Mouse (Mus musculus) Patski (cell line): Measurements from ENCODE around the gene Top2a. TPM values are rescaled to one million over a fixed set of nuclear protein-coding genes. Genes with fewer than 3 reads are reported as not detected.

Experiments
- ATAC-seq: fragments of 100-300 bp; one replicate; pipeline ENCODE4 v1.8.0; 2021
- CTCF ChIA-PET: fragments of 350-600 bp; sonication (Branson Sonifier 250); formaldehyde crosslinking; loops from one replicate; lab custom pipeline; 2022; ENCODE audit warnings: inconsistent platforms; lab: Charles Lee
- POLR2A ChIA-PET: fragments of 350-600 bp; sonication (Branson Sonifier 250); formaldehyde crosslinking; loops from one replicate; lab custom pipeline; 2022; ENCODE audit warnings: antibody characterized with exemption, inconsistent platforms; lab: Charles Lee
- DNase-seq: peaks from one replicate; pipeline ENCODE4 v3.0.0-alpha.2; 2011; ENCODE audit warnings: low read depth, low spot score
- H3K27me3 ChIP-seq: fragments of 371-371 bp; one replicate; pipeline ENCODE4 v1.5.1; 2021
- CTCF ChIP-seq: fragments of 100-300 bp; IDR thresholded peaks from one replicate; pipeline ENCODE4 v1.5.1; 2021
- in situ Hi-C: fragments of 300-500 bp; cut with MboI; formaldehyde crosslinking; loops from 3 replicates; pipeline ENCODE4 v1.11.1; 2018; ENCODE audit warnings: low pct_unique_long_range_greater_than_20kb, mixed read lengths
- polyA plus RNA-seq: library from polyadenylated mRNA; unstranded; gene quantifications from one replicate; pipeline ENCODE4 v1.2.3, GENCODE M21; 2021

Top2a gene
- polyA plus RNA-seq, 1 experiment from 2014 or later: 139 TPM

DNA sequence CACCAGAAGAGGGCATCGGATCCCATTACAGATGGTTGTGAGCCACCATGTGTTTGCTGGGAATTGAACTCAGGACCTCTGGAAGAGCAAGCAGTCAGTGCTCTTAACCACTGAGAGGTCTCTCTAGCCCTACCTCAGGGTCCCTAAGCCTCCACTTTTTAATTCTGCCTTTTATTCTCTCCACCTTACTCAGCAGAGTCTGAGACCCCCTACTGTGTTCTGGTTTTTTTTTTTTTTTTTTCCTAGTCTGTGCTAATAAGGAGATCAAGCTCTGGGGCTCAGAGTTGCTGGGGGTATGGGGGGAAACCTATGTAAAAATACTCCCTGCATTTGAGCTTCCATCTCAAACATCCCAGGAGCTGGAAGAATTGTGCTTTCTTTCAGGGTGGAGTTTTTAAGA is 71.9 kb downstream of the Top2a start:
- ATAC-seq: no peak
- ChIA-PET POLR2A (interaction anchor here (0.7 to 1.3 kb wide), 5 partner anchors 8 to 92 kb away, joined by 3 to 9 read pairs (median 5); no protein-coding TSS in a partner anchor), CTCF (interaction anchor here (1.6 kb wide), 1 partner anchor 7 kb away, joined by 3 read pairs; no protein-coding TSS in a partner anchor)
- TF ChIP-seq CTCF: no peak
- H3K27me3 ChIP-seq: no peaks in the 10 kb centered on the region
- no peak for DNase-seq
- in situ Hi-C loops: no loop called here

DNA sequence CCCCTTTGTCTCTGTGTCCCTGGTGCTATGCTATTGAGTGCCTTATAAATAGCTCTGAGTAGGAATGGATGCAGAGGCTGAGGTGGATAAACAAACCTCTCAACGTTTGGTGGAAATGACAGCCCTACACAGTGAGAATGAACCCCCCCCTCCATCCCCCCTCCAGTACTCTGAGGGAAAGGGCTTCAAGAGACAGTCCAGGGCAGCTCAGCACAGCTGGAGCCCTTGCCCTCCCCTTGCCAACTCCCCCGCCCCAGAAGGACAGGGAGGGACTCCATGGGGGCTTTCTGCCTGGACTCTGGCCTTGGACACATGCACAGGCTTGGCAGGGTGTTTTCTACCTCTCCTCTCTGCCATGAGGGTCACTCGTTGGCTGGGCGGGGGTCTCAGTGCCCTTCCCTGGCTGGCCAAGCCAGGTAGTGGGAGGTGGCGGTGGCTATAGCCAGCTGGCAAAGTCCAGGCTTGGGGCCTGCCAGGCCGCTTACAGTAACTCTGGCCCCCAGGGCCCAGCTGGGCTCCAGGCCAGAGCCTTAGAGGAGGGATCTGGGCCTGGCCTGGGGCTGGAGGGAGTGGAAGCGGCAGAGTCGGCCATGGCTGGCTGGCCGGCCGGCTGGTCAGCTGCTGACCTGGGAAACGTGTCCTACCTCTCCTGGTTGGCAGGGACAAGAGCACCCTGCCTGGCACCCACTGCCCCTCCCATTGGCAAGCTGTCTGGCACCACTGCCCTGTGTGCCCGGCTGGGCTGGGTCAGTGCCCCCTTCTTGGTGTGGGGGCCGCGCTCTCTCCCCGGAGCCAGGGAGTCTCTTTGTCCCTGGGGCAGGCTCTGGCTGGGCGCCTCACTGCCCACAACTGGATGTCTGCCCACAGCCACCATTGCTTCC is 72.7 kb downstream of the Top2a start:
- POLR2A ChIA-PET: interaction anchor here (0.7 to 1.5 kb wide), 5 partner anchors 7 to 19 kb away, joined by 3 to 8 read pairs (median 5); no protein-coding TSS in a partner anchor
- ATAC-seq: peak; percentile 72

DNA sequence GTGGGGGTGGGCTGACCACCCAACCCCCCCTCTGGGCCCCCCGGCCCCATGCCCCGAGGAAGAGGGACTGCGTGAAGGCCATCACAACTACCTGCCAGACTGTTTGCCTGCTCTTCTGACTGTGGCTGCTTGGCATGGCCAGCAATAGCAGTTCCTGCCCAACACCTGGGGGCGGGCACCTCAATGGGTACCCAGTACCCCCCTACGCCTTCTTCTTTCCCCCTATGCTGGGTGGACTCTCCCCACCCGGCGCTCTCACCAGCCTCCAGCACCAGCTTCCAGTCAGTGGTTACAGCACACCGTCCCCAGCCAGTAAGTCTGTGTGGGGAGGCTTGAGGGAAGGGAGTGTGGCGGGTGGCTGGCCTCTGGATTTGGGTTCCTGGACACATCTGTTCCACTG is 73.5 kb downstream of the Top2a start:
- CTCF ChIA-PET: interaction anchor here (1.0 to 1.6 kb wide), 3 partner anchors 9 to 21 kb away, joined by 3 read pairs; no protein-coding TSS in a partner anchor
- no peak for ATAC-seq
- no peak for DNase-seq
- no peak for TF ChIP-seq CTCF
- POLR2A ChIA-PET: interaction anchor here (1.0 to 1.5 kb wide), 2 partner anchors 9 to 13 kb away, joined by 3 to 4 read pairs; no protein-coding TSS in a partner anchor
- in situ Hi-C loops: no loop called here
- no peaks in the 10 kb centered on the region for H3K27me3 ChIP-seq

More for the DNA sequence above, 72.7 kb downstream of the Top2a start:
- no peak for DNase-seq
- no peaks in the 10 kb centered on the region for H3K27me3 ChIP-seq
- no peak for TF ChIP-seq CTCF
- CTCF ChIA-PET: interaction anchor here (1.6 kb wide), 1 partner anchor 8 kb away, joined by 3 read pairs; no protein-coding TSS in a partner anchor
- in situ Hi-C loops: no loop called here

DNA sequence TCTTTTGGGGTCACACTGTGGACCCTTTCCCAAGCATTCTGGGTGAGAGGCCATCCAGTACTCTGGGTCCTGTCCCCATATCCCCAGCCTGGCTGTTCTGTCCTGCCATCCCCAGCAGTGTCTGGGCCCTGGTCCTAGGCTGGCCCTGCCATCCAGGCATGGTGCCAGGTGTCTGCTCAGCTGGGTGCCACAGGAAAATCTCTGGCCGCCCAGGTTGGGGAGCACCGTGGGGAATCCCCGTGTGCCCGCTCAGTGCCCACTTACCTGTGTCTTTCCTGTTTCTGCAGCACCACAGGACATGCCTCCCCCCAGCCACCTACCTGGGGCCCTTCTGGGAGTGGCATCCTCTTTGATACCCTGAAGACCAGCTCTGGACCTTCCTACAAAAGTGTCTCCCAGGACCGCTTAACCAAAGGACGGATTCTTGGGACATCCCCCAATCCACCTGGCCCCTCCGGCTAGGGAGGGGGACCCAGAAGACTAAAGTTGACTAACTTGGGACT is 74.0 kb downstream of the Top2a start:
- no peaks in the 10 kb centered on the region for H3K27me3 ChIP-seq
- DNase-seq (no peak), ATAC-seq (no peak)
- ChIA-PET POLR2A (interaction anchor here (1.0 to 1.5 kb wide), 2 partner anchors 8 to 14 kb away, joined by 3 to 4 read pairs; no protein-coding TSS in a partner anchor), CTCF (interaction anchor here (1.0 to 1.5 kb wide), 2 partner anchors 10 to 22 kb away, joined by 3 read pairs; no protein-coding TSS in a partner anchor)
- TF ChIP-seq CTCF: no peak
- in situ Hi-C loops: no loop called here

DNA sequence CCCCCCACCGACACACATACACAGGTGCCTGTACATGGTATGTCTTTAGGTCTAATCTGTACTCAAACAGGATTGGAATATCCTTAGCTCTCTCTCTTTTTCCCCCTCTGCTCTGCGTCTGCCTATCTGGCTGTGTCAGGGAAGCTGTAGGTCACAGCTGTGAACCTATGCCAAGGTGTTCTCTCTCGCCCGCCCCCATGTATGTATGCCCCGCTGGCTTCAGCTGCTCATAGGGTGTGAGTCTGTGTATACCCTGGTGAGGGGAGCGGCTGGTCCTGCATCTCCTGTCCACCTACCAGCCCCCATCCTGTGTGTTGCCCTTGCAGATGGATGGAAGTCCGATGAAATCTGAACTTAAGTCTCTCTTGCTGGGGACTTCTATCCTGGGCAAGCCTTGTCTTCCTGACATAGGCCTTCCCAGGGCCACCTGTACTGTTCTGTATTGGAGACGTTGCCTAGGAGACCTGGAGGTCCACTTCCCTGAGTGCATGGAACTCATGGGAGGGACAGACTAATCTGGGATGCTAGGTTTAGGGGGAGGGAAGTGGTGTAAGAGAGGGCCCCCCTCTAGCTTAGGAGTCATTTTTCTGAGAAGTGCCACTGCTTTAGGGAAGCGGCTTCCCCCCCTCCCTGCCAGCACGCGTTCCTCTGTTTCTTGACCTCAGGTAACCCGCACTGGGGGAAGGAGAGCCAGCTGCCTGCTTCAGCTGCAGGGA is 74.6 kb downstream of the Top2a start:
- ChIA-PET POLR2A (interaction anchor here (0.6 to 1.0 kb wide), 2 partner anchors 7 to 20 kb away, joined by 3 to 4 read pairs; no protein-coding TSS in a partner anchor), CTCF (interaction anchor here (1.0 to 1.5 kb wide), 2 partner anchors 9 to 23 kb away, joined by 3 read pairs; no protein-coding TSS in a partner anchor)
- DNase-seq (no peak), ATAC-seq (no peak)
- no peak for TF ChIP-seq CTCF
- H3K27me3 ChIP-seq: no peaks in the 10 kb centered on the region
- in situ Hi-C loops: no loop called here

DNA sequence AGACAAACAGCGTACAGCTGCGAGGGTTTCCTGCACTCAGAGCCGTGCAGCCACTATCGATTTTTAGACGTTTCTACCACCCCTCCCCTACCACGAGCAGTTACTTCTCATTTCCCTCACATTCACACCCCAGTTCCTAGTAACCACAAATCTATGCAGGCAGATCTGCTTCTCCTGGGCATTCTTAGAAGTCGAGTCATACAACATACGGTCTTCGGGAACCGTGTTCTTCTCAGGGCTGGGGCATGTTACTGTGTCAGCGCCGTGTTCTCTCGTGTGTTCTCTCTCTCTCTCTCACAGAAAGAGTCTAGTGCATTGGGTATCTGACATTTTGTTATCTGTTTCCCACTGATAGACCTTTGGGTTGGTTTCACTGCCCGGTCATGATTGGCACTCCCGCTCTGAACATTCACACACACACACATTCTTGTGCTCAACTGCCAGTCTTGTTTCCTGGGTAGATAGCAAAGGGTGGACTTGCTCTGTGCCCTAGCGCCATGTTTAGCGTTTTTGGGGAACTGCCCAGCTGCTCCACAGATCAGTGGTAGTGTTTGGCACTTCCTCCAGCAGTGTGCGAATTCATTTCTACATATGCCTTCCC is 75.9 kb downstream of the Top2a start:
- no peak for ATAC-seq
- no peaks in the 10 kb centered on the region for H3K27me3 ChIP-seq
- no peak for DNase-seq
- CTCF ChIA-PET: interaction anchor here (0.8 kb wide), 1 partner anchor 16 kb away, joined by 3 read pairs; no protein-coding TSS in a partner anchor
- POLR2A ChIA-PET: no interaction called here
- in situ Hi-C loops: no loop called here
- TF ChIP-seq CTCF: no peak

DNA sequence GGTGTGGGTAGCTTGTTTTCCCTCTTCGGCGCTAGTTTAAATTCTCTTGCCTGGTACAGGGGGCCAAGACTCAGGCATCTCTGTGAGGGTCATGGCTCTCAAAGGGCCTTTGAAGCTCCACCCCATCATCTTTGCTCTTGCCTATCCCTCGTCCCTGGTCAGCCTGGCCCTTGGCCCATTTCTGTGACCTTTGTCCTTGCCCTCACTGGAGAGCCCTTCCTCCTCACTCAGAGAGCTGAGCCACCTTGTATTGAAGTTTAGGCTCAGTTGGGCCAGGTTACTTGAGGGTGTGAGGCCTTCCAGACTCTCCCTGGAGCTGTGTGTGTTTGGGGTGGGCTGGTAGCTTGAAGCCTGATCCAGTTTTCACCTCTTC is 78.4 kb downstream of the Top2a start:
- no peaks in the 10 kb centered on the region for H3K27me3 ChIP-seq
- ChIA-PET CTCF (interaction anchor here (0.7 to 1.5 kb wide), 2 partner anchors 9 to 1507 kb away, joined by 3 to 6 read pairs; no protein-coding TSS in a partner anchor), POLR2A (interaction anchor here (0.7 kb wide), 1 partner anchor 9 kb away, joined by 3 read pairs; no protein-coding TSS in a partner anchor)
- no peak for ATAC-seq
- no peak for TF ChIP-seq CTCF
- no peak for DNase-seq
- in situ Hi-C loops: no loop called here

DNA sequence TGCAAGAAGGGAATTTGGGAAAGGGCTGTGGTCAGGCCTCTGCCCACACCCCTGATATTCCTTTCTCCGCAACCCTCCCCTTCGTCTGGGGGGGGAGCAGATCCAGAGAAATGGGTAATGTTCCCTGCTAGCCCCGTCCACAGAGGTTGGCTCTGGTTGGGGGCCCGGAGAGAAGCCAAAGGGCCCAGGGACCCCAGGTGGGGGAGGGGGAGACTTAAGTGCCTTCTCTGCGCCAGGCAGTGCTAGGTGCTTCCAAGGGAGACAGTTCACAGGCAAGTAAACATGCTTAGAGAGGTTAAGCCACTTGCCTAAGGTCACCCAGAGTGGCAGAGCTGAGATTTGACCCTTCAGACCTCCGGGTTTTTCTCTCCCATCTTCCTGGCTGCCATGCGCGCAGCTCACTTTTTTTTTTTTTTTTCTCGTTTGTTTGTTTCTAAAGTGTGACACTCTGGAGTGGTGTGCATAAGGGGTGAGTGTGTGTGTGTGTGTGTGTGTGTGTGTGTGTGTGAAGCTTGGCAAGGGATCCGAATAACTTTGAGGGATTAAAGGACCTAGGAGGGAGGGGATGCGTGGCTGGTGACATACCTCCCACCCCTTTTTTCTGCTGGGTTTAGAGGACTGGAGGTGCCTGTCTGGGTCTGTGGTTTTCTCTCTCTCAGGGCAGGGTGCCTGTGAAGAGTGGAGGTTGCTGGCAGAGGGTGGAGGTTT is 78.9 kb downstream of the Top2a start:
- ATAC-seq: no peak
- TF ChIP-seq CTCF: no peak
- CTCF ChIA-PET: interaction anchor here (0.7 to 1.5 kb wide), 2 partner anchors 9 to 1507 kb away, joined by 3 to 6 read pairs; no protein-coding TSS in a partner anchor
- H3K27me3 ChIP-seq: no peaks in the 10 kb centered on the region
- POLR2A ChIA-PET: interaction anchor here (0.7 kb wide), 1 partner anchor 8 kb away, joined by 3 read pairs; no protein-coding TSS in a partner anchor
- in situ Hi-C loops: no loop called here
- DNase-seq: no peak
